Mouse (Mus musculus): ENCODE measurements at regions not wholly inside any gene's neighbourhood (a gene's known extent, or its start where the extent isn't known, plus 50 kb on each side); places are given as distances from the start of the nearest gene placed in this dataset.

DNA sequence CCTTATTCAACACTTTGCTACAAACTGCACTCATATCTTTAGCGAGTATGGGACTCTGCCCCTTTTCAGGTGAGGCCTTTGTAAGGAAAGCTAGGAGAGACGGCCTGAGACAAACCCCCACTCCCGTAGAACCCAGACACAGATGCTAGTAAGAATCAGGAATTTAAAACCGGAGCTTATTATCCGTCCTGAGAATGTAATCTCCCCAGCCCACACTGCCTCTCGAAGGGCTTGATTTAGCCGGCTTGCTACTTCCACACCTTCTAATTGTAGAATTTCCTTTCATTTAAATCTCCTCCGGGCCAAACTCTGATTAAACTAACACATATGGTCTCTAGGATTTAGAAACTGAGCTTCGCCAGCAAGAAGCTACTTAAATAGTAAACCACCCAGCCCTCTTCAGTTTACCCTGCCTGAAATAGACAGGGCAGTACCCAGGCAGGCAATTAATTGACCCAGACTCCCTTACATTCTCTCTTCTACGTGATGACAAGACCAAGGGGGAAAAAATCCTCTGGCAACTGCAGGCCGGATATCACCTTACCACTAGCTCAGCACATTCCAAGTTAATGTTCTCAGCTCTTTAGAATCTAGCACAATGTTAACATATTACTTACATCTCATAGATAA lies 136.9 kb upstream of the B3galt2 start:
- TF ChIP-seq HCFC1 (IDR thresholded peaks at IDR 0.05; ENCODE audit: low read depth, low read length) = no peak
- TF ChIP-seq USF2 (conservative IDR thresholded peaks at IDR 0.05; ENCODE audit: low read depth, low read length) = no peak
- no peak for TF ChIP-seq ELF1 (IDR thresholded peaks at IDR 0.05; ENCODE audit: low read depth, low read length)
- TF ChIP-seq MAZ (IDR thresholded peaks at IDR 0.05; ENCODE audit: low read depth, low read length) = no peak
- no peak for TF ChIP-seq POLR2A (IDR thresholded peaks at IDR 0.05; ENCODE audit: low read depth, low read length)
- TF ChIP-seq SMC3 (IDR thresholded peaks at IDR 0.05; ENCODE audit: low read depth, low read length) = no peak
- TF ChIP-seq CTCF (conservative IDR thresholded peaks at IDR 0.05 in 1 of 2, IDR thresholded peaks at IDR 0.05 in 1 of 2; ENCODE audit: low read depth in 2 of 2, low read length in 2 of 2) = no peak
- no peak for TF ChIP-seq NRF1 (IDR thresholded peaks at IDR 0.05; ENCODE audit: low read depth, low read length)
- no peak for TF ChIP-seq SIN3A (IDR thresholded peaks at IDR 0.05; ENCODE audit: low read length)
- no peak for TF ChIP-seq EP300 (IDR thresholded peaks at IDR 0.05; ENCODE audit: low read length)
- TF ChIP-seq MAX (IDR thresholded peaks at IDR 0.05; ENCODE audit: low read length) = no peak

All from CH12.LX (cell line).